Mouse (Mus musculus) stomach, postnatal 0 days (tissue): ENCODE results near the gene Runx2. TPM values are rescaled to one million over a fixed set of nuclear protein-coding genes. Genes with fewer than 3 reads are reported as not detected.

Experiments
- ATAC-seq: fragments of 200-750 bp; cut with Nextera tagmentation; 2 replicates; pipeline ENCODE4 v1.8.0; 2017; ENCODE audit not compliant: low FRiP score, low TSS enrichment
- DNase-seq: peaks from one replicate; pipeline ENCODE4 v3.0.0-alpha.2; 2016; ENCODE audit warnings: low spot score
- H3K27ac ChIP-seq: fragments of 300-500 bp; sonication (generic); replicated peaks from 2 replicates; pipeline ENCODE4 v1.5.1; 2014; ENCODE audit warnings: mild to moderate bottlenecking, control low read depth
- H3K27me3 ChIP-seq: fragments of 300-500 bp; sonication (generic); 2 replicates; pipeline ENCODE4 v1.6.1; 2014; ENCODE audit warnings: low read length; ENCODE audit not compliant: control insufficient read depth, insufficient read depth
- H3K36me3 ChIP-seq: fragments of 300-500 bp; sonication (generic); 2 replicates; pipeline ENCODE4 v1.6.1; 2014; ENCODE audit warnings: low read length, mixed read lengths; ENCODE audit not compliant: control insufficient read depth, insufficient read depth
- H3K4me1 ChIP-seq: fragments of 300-500 bp; sonication (generic); replicated peaks from 2 replicates; pipeline ENCODE4 v1.6.1; 2014; ENCODE audit warnings: antibody characterized with exemption; ENCODE audit not compliant: control insufficient read depth, insufficient read depth
- H3K4me2 ChIP-seq: fragments of 300-500 bp; sonication (generic); replicated peaks from 2 replicates; pipeline ENCODE4 v1.6.1; 2014; ENCODE audit warnings: low read depth, mild to moderate bottlenecking, control low read depth, moderate library complexity
- H3K4me3 ChIP-seq: fragments of 300-500 bp; sonication (generic); 2 replicates; pipeline ENCODE4 v1.5.1; 2014; ENCODE audit warnings: low read depth, low read length, control low read depth
- H3K9ac ChIP-seq: fragments of 300-500 bp; sonication (generic); 2 replicates; pipeline ENCODE4 v1.6.1; 2014; ENCODE audit warnings: mild to moderate bottlenecking, low read length, control low read depth, mixed read lengths
- H3K9me3 ChIP-seq: fragments of 300-500 bp; sonication (generic); 2 replicates; pipeline ENCODE4 v1.6.1; 2016; ENCODE audit warnings: low read length; ENCODE audit not compliant: control insufficient read depth
- CTCF ChIP-seq: IDR thresholded peaks from 2 replicates; pipeline ENCODE4 v1.5.1; 2016; ENCODE audit warnings: antibody characterized with exemption, low read depth, mild to moderate bottlenecking, moderate library complexity
- EP300 ChIP-seq: optimal IDR thresholded peaks from 2 replicates; pipeline ENCODE3; 2016; ENCODE audit warnings: antibody characterized with exemption
- WGBS: fragments of 180-500 bp; shearing (Covaris S2); extraction: QIAGEN DNeasy Blood & Tissue Kit; methylation state at CpG from one replicate; pipeline ENCODE4 v1.1.7; 2014; 5-methylcytosine and 5-hydroxymethylcytosine counted together
- polyA plus RNA-seq: library from polyadenylated mRNA; unstranded; fragments of >200 nt; fragmentation: Nextera tagmentation; extraction: Ambion mirVana; gene quantifications from 2 replicates; pipeline ENCODE4 v1.2.1, GENCODE M21; 2015

Runx2 gene
- 0.53 and 0.80 TPM in 2 replicates for polyA plus RNA-seq

DNA sequence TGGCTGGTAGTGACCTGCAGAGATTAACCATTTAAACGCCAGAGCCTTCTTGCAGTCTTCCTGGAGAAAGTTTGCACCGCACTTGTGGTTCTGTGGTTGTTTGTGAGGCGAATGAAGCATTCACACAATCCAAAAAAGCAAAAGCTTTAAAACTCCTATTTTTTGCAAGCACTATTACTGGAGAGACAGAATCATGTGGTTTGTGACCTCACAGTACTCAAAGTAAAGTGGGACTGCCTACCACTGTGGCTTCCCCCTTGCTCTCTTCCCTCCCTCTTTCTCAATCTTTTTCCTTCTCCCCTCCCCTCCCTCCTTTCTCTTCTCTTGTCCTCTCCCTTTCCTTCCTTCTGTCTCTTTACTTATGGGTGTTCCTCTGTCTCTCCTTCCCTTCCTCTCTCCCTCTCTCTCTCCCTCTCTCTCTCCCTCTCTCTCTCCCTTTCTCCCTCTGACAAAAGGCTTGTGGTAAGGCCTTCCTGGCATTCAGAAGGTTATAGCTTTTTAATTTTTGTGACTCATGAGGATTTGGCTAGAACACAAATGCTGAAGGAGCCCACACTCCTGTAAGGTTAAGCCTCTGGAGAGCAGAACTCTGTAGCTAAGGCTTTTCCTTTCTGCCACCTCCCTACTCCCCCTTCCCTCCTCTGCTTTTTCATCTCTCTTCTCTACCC is at the start of gene Runx2:
Gene Runx2, minus strand, starts transcription at position 290 of the 668 bp plus-strand sequence.
- Histone ChIP-seq H3K36me3 (no peaks in the 10 kb centered on the region), H3K4me2 (peak within 1 kb of the TSS; percentile 25; the same call in 1 of the 2 replicates), H3K9me3 (no peaks in the 10 kb centered on the region), H3K4me1 (no peaks in the 10 kb centered on the region), H3K9ac (no peak within 1 kb of the TSS), H3K27ac (no peak within 1 kb of the TSS), H3K27me3 (no peaks in the 10 kb centered on the region), H3K4me3 (no peak within 1 kb of the TSS)
- ATAC-seq: no peak
- TF ChIP-seq CTCF (no peak), EP300 (no peak)
- WGBS: 49% methylated on average over 3 of the region's 3 CpGs
- DNase-seq: no peak

DNA sequence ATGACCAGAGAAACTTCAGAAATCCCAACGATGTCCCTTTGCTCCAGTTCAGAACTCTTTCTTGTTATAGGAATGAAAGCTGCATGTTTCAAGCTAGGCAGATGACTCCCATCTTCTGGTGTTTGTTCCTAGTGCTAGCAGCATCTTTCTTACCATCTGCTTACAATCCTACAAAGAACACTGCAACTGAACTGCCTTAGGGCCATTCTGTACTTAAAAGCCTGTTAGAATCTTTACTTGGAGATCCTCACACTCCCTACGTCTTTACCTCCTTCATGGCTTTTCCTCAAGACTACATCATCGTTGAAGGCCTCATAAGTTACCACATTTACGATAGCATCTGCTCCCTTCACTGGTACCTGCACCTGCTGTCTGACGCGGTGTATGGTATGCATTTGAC is 48.6 kb upstream of the Runx2 start:
- TF ChIP-seq CTCF: no peak
- TF ChIP-seq EP300: no peak
- Histone ChIP-seq H3K4me3 (no peak overlapping the region), H3K4me2 (no peak overlapping the region), H3K27ac (no peak overlapping the region), H3K9ac (no peak overlapping the region), H3K9me3 (no peaks in the 10 kb centered on the region), H3K27me3 (no peaks in the 10 kb centered on the region), H3K4me1 (no peaks in the 10 kb centered on the region), H3K36me3 (no peaks in the 10 kb centered on the region)
- whole genome bisulfite sequencing: 92% methylated on average over 6 of the region's 6 CpGs
- ATAC-seq (no peak), DNase-seq (no peak)

DNA sequence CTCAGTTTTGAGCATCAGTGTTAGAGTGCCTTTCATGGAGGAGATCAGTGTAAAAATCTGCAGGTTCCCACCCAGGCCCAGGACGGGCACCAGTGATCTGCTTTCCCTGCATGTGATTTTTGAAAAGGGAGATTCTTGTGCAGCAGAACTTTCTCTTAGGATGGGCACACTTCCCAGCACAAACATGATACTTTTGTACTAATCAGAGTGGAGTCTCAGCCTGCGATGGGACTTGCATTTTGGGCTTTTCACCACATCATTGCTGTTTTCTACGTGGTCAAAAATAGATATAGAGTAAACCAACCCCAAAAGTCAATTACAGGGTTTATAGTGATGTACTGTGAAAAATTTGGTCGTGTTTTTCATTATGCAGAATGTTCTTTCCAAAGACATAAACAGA is 27.6 kb upstream of the Runx2 start:
- TF ChIP-seq CTCF (no peak), EP300 (no peak)
- no peaks in the 10 kb centered on the region for H3K9me3 ChIP-seq
- no peak overlapping the region for H3K9ac ChIP-seq
- WGBS: 58% methylated on average over 4 of the region's 4 CpGs
- DNase-seq: no peak
- no peak overlapping the region for H3K4me3 ChIP-seq
- no peak overlapping the region for H3K27ac ChIP-seq
- H3K4me2 ChIP-seq: no peak overlapping the region
- ATAC-seq: no peak
- H3K36me3 ChIP-seq: no peaks in the 10 kb centered on the region
- no peaks in the 10 kb centered on the region for H3K27me3 ChIP-seq
- no peaks in the 10 kb centered on the region for H3K4me1 ChIP-seq

DNA sequence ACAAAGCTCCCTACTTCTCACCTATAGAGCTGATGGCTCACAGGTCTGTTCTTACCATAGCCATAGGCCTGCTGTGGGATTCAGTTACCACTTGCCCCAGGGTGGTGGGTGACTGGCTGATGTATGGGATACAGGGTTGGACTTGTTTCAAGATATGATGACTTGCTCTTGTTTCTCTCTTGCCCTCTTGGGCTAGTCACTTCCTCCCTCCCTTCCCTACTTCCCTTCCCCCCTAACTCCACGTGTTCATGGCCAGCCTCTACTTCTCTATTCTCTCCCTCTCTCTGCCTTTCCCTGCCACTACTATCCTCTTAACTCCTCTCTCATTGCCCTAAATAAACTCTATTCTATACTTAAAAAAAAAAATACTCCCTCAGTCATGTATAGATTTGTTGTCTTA is 16.6 kb upstream of the Runx2 start:
- H3K4me3 ChIP-seq: no peak overlapping the region

DNA sequence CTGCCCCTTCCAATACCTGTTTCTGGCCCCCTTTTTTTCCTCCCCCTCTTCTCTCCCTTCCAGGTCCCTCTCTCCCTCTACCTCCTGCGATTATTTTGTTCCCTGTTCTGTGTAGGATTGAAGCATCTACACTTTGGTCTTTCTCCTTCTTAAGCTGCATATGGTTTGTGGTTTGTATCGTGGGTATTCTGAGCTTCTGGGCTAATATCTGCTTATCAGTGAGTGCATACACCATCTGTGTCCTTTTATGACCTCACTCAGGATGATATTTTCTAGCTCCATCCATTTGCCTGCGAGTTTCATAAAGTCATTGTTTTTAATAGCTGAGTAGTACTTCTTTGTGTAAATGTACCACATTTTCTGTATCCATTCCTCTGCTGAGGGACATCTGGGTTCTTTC is 15.0 kb upstream of the Runx2 start:
- H3K27me3 ChIP-seq: no peaks in the 10 kb centered on the region
- no peak for DNase-seq
- H3K27ac ChIP-seq: no peak overlapping the region
- H3K4me3 ChIP-seq: no peak overlapping the region
- no peak overlapping the region for H3K9ac ChIP-seq
- no peak for TF ChIP-seq CTCF
- no peak for TF ChIP-seq EP300
- no peaks in the 10 kb centered on the region for H3K4me1 ChIP-seq
- no peaks in the 10 kb centered on the region for H3K36me3 ChIP-seq
- H3K9me3 ChIP-seq: no peaks in the 10 kb centered on the region
- no peak overlapping the region for H3K4me2 ChIP-seq
- ATAC-seq: no peak
- 83% methylated on average over 3 of the region's 3 CpGs for WGBS

More for the DNA sequence above, 16.6 kb upstream of the Runx2 start:
- DNase-seq: no peak
- Histone ChIP-seq H3K27ac (no peak overlapping the region), H3K4me1 (no peaks in the 10 kb centered on the region), H3K27me3 (no peaks in the 10 kb centered on the region), H3K9ac (no peak overlapping the region), H3K36me3 (no peaks in the 10 kb centered on the region), H3K9me3 (no peaks in the 10 kb centered on the region), H3K4me2 (no peak overlapping the region)
- WGBS: 67% methylated on average over 1 of the region's 1 CpGs
- no peak for ATAC-seq
- TF ChIP-seq EP300: no peak
- TF ChIP-seq CTCF: no peak

DNA sequence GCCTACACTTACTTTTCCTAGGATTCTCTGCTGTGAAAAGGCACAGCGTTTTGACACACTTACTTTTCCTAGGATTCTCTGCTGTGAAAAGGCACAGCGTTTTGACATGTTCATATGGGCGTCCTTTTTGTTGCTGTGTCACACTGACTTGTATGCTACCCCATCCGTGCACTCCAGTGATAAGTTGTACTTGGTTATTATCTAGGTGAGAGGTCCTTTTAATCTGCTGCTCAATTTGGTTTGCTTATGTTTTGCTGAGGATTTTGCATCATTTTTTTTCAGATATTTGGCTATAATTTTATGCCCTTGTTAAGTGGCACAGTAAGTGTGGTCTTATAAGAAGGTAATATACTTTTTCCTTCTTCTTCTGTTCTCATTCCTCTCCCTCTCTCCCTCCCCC is 13.4 kb upstream of the Runx2 start:
- Histone ChIP-seq H3K4me3 (no peak overlapping the region), H3K9ac (no peak overlapping the region), H3K36me3 (no peaks in the 10 kb centered on the region), H3K9me3 (no peaks in the 10 kb centered on the region), H3K27ac (no peak overlapping the region), H3K4me2 (no peak overlapping the region), H3K27me3 (no peaks in the 10 kb centered on the region), H3K4me1 (no peaks in the 10 kb centered on the region)
- 74% methylated on average over 4 of the region's 4 CpGs for WGBS
- no peak for DNase-seq
- no peak for TF ChIP-seq EP300
- TF ChIP-seq CTCF: no peak
- no peak for ATAC-seq
